Mouse (Mus musculus) myocyte (in vitro differentiated cells): Measurements from ENCODE around the gene Sp2. TPM values are rescaled to one million over a fixed set of nuclear protein-coding genes. Genes with fewer than 3 reads are reported as not detected.

Source experiments
- H3K27me3 ChIP-seq: one replicate; pipeline ENCODE4 v1.6.1; 2011; ENCODE audit not compliant: control insufficient read depth, insufficient read depth, insufficient read length
- H3K36me3 ChIP-seq: one replicate; pipeline ENCODE4 v1.6.1; 2011; ENCODE audit not compliant: control insufficient read depth, insufficient read depth
- H3K4me2 ChIP-seq: one replicate; pipeline ENCODE4 v1.6.1; 2011; ENCODE audit warnings: low read depth, control low read depth
- H3K4me3 ChIP-seq: one replicate; pipeline ENCODE4 v1.5.1; 2011; ENCODE audit warnings: mild to moderate bottlenecking, control low read depth, moderate library complexity
- H3K79me2 ChIP-seq: one replicate; pipeline ENCODE4 v1.6.1; 2011; ENCODE audit not compliant: control insufficient read depth, insufficient read depth
- H3ac ChIP-seq: one replicate; pipeline ENCODE4 v1.6.1; 2011; ENCODE audit not compliant: control insufficient read depth, insufficient read length
- CEBPB ChIP-seq: IDR thresholded peaks from 2 replicates; pipeline ENCODE4 v1.6.1; 2011; ENCODE audit warnings: mild to moderate bottlenecking, moderate library complexity; ENCODE audit not compliant: poor library complexity, insufficient read depth, severe bottlenecking
- E2F4 ChIP-seq: IDR thresholded peaks from one replicate; pipeline ENCODE4 v1.6.1; 2011; ENCODE audit warnings: mild to moderate bottlenecking, control low read depth, moderate library complexity; ENCODE audit not compliant: insufficient read depth
- MAX ChIP-seq: IDR thresholded peaks from one replicate; pipeline ENCODE4 v1.6.1; 2011; ENCODE audit warnings: low read depth, mild to moderate bottlenecking, control low read depth
- MYOD1 ChIP-seq, 3 experiments: IDR thresholded peaks; one replicate each; pipeline ENCODE4 v1.6.1; 2011; ENCODE audit warnings: control low read depth in 2 of 3, low read depth in 2 of 3, mild to moderate bottlenecking in 2 of 3, moderate library complexity in 1 of 3; ENCODE audit not compliant: insufficient read length in 2 of 3, control insufficient read depth in 1 of 3
- MYOG ChIP-seq, 3 experiments: IDR thresholded peaks; one replicate each; pipeline ENCODE4 v1.6.1; 2011; ENCODE audit warnings: control low read depth in 2 of 3, low read depth in 2 of 3, mild to moderate bottlenecking in 2 of 3; ENCODE audit not compliant: insufficient read length in 2 of 3, control insufficient read depth in 1 of 3, insufficient read depth in 1 of 3
- POLR2A ChIP-seq: IDR thresholded peaks from one replicate; pipeline ENCODE4 v1.6.1; 2011; ENCODE audit warnings: low read depth, mild to moderate bottlenecking, control low read depth, moderate library complexity; ENCODE audit not compliant: insufficient read length
- POLR2AphosphoS2 ChIP-seq: IDR thresholded peaks from one replicate; pipeline ENCODE4 v1.6.1; 2011; ENCODE audit warnings: low read depth, control low read depth; ENCODE audit not compliant: insufficient read length
- REST ChIP-seq: IDR thresholded peaks from one replicate; pipeline ENCODE4 v1.6.1; 2011; ENCODE audit warnings: mild to moderate bottlenecking, control low read depth, moderate library complexity; ENCODE audit not compliant: insufficient read depth, insufficient read length
- SRF ChIP-seq: IDR thresholded peaks from one replicate; pipeline ENCODE4 v1.6.1; 2011; ENCODE audit warnings: low read depth; ENCODE audit not compliant: control insufficient read depth, insufficient read length
- TCF12 ChIP-seq: IDR thresholded peaks from one replicate; pipeline ENCODE4 v1.6.1; 2011; ENCODE audit warnings: mild to moderate bottlenecking, control low read depth; ENCODE audit not compliant: poor library complexity, insufficient read depth, severe bottlenecking
- TCF3 ChIP-seq: IDR thresholded peaks from one replicate; pipeline ENCODE4 v1.6.1; 2011; ENCODE audit warnings: low read depth, control low read depth; ENCODE audit not compliant: insufficient read length
- USF1 ChIP-seq: IDR thresholded peaks from one replicate; pipeline ENCODE4 v1.6.1; 2011; ENCODE audit warnings: low read depth, mild to moderate bottlenecking, control low read depth, moderate library complexity
- polyA plus RNA-seq: library from polyadenylated mRNA; unstranded; fragments of >200 nt; fragmentation: generic; extraction: Trizol; gene quantifications from one replicate; pipeline ENCODE4 v1.2.1, GENCODE M21; 2012; ENCODE audit warnings: missing spikeins

Sp2 gene
- polyA plus RNA-seq, 1 experiment, result 11.5 TPM

DNA sequence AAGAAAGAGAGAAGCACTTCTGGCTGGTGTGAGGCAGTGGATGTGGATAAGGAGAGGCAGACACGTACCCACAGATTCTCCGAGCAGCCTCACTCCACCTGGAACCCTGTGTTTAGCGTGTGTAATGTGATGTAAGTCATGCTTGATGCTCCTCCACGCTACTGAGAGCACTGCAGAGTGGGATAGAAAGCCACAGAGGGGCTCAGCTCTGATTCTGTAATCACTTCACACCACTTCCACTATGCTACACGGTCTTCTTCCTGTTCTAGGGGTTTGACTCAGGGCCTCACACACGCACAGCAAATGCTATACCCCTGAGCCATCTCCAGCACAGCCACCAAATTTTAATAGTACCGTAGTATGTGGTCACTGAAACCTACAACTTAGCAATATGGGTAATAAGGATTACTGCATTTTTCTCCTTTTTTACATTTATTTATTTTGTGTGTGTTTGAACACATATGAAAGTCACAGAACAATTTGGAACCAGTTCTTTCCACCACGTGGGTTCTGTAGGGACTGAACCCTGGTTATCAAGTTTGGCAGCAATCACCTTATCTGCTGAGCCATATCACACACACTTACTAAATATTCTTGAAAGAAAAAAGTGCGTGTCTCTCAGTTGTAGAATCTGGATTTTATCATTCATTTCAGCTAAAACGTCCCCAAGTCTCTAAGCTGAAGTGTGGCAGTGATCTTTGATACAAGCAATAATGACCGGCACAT, 15.1 kb downstream of the Sp2 start:
- H3K79me2 ChIP-seq, result peaks cover 44% of the 10 kb centered on the region
- H3K27me3 ChIP-seq, result no peaks in the 10 kb centered on the region
- no peak overlapping the region for H3K4me3 ChIP-seq
- H3K4me2 ChIP-seq, result peak overlapping the region; percentile 63
- TF ChIP-seq SRF (no peak), MYOG (IDR thresholded peaks at IDR 0.05; ENCODE audit: control insufficient read depth in 1 of 3, insufficient read depth in 1 of 3, insufficient read length in 2 of 3, low read depth in 2 of 3) (no peak), USF1 (no peak), REST (no peak), POLR2AphosphoS2 (no peak)
- H3K36me3 ChIP-seq, result no peaks in the 10 kb centered on the region
- H3ac ChIP-seq, result no peak overlapping the region

DNA sequence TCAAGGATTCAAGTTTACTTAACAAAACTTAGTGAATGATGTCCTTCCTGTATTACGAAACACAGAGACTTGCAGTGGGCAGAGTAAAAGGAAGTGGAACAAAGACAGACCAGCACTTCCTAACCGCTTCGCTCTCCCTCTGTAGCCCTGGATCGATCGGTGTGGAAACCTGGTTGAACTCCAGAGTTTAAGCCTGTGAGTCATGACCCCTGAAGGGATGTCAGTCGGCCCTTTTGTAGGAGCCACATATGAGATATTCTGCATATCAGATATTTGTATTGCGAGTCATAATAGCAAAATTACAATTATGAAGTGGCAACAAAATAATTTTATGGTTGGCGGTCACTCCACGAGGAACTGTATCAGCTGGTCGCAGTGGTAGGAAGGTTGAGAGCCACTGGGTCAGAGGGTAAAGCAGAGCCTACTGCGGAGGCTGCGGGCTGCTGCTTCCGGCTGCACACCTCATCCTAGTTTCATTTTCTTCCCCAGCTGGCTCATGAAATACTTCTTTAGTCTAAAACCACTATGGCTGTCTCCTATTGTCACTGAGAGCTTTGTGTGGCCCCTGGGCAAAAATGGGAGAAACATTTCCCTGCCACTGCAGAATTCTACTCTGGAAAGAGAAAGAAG, 15.7 kb downstream of the Sp2 start:
- Histone ChIP-seq H3K4me2 (peak overlapping the region; percentile 63), H3K36me3 (no peaks in the 10 kb centered on the region), H3K79me2 (peaks cover 39% of the 10 kb centered on the region)

DNA sequence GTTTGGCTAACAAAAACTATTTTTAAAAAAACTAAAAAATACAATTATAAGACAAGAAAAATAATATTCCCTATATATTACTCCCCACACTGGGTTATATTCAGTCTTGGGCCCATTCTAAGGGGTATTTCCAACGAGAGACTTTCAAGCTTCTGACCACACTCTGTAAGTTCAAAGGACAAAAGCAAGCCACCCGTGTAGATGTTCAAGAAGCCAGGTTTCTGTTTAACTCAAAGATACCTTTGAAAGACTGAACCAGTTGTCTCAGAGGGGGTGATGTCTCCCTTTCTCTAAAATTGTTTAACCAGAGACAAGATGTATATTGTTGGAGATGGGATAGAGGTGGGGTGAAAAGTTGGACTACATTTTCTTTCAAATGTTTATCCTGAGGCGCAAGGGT, 16.6 kb downstream of the Sp2 start:
- TF ChIP-seq USF1, result no peak
- no peak for TF ChIP-seq MYOG (IDR thresholded peaks at IDR 0.05; ENCODE audit: control insufficient read depth in 1 of 3, insufficient read depth in 1 of 3, insufficient read length in 2 of 3, low read depth in 2 of 3)
- no peak for TF ChIP-seq MYOD1 (IDR thresholded peaks at IDR 0.05; ENCODE audit: control insufficient read depth in 1 of 3, insufficient read length in 2 of 3, low read depth in 2 of 3)
- no peak for TF ChIP-seq POLR2AphosphoS2
- TF ChIP-seq TCF12, result no peak
- no peak for TF ChIP-seq E2F4
- no peak for TF ChIP-seq CEBPB
- Histone ChIP-seq H3K27me3 (no peaks in the 10 kb centered on the region), H3ac (no peak overlapping the region), H3K36me3 (peaks cover 3% of the 10 kb centered on the region), H3K4me2 (no peak overlapping the region), H3K79me2 (peaks cover 30% of the 10 kb centered on the region), H3K4me3 (no peak overlapping the region)

More for the DNA sequence above, 15.7 kb downstream of the Sp2 start:
- H3K4me3 ChIP-seq, result no peak overlapping the region
- H3ac ChIP-seq, result no peak overlapping the region
- H3K27me3 ChIP-seq, result no peaks in the 10 kb centered on the region
- TF ChIP-seq TCF3, result no peak
- peak; percentile 65; the same call in 1 of the 2 replicates for TF ChIP-seq CEBPB

DNA sequence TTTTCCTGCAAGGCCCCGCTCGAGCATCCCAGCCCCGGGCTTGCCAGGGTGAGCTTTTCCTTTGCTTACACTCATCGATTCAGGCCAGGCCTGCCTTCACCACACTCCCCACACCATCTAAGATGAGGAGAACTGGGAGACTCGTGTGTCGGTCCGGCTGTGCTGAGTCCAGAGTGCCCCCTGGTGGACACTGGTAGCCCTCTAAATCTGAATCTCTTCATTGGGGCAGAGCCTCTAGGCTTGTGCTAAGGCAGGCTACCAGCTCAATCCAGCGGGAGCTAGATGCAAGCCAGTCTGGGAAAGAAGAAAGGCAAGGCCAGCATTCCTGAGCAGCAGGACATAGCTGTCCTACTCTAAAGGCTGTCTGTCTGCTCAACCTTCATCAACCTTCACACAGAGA, 19.2 kb downstream of the Sp2 start:
- no peak for TF ChIP-seq POLR2AphosphoS2
- no peak for TF ChIP-seq E2F4
- no peak for TF ChIP-seq TCF3
- TF ChIP-seq USF1, result no peak
- TF ChIP-seq CEBPB, result no peak
- TF ChIP-seq SRF, result no peak
- no peak for TF ChIP-seq MYOG (IDR thresholded peaks at IDR 0.05; ENCODE audit: control insufficient read depth in 1 of 3, insufficient read depth in 1 of 3, insufficient read length in 2 of 3, low read depth in 2 of 3)
- no peak for TF ChIP-seq MAX
- no peak for TF ChIP-seq POLR2A
- no peak for TF ChIP-seq MYOD1 (IDR thresholded peaks at IDR 0.05; ENCODE audit: control insufficient read depth in 1 of 3, insufficient read length in 2 of 3, low read depth in 2 of 3)
- no peak for TF ChIP-seq TCF12
- TF ChIP-seq REST, result no peak
- no peak overlapping the region for H3K4me2 ChIP-seq
- no peak overlapping the region for H3ac ChIP-seq
- no peak overlapping the region for H3K4me3 ChIP-seq
- no peaks in the 10 kb centered on the region for H3K27me3 ChIP-seq
- peaks cover 9% of the 10 kb centered on the region for H3K36me3 ChIP-seq
- H3K79me2 ChIP-seq, result peaks cover 16% of the 10 kb centered on the region

DNA sequence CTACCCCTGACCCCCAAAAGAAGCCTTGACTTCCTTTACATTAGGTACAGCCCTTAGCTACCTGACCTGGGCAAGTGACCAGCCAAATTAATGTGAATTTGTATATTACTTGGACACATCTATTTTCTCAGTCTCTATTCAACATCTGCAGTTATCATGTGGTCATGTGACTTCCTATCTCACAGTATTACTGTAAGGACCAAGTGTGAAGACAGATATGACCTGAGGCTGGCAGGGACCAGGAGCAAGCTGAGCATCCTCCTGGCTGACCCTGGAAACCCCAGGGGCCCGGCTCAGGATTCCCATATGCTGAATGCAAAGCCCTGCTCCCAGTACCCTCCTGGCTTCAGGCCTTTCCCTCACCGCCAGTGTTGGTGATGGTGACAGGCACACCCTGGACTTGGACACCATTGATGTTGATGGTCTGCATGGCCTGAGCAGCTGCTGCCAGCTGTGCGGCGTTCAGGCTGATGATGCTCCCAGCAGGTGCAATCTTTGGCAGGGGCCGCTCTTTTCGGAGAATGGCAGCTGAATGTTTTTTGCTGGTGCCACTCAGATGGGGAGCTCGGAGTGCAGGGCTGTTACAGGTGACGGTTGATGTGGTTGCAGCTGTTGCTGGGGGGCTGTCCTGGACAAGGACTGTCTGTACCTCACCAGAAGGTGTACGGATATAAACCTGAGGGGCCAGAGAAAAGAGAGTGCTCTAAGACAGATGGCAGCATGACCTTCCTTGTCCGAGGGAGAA, 25.5 kb downstream of the Sp2 start:
- no peak overlapping the region for H3K4me2 ChIP-seq
- H3K4me3 ChIP-seq, result no peak overlapping the region
- H3K36me3 ChIP-seq, result peaks cover 29% of the 10 kb centered on the region

More for the DNA sequence above, 25.5 kb downstream of the Sp2 start:
- Histone ChIP-seq H3K27me3 (no peaks in the 10 kb centered on the region), H3ac (no peak overlapping the region), H3K79me2 (no peaks in the 10 kb centered on the region)
- no peak for TF ChIP-seq CEBPB
- peak in 1 of 3 experiments; percentile 11 for TF ChIP-seq MYOD1 (IDR thresholded peaks at IDR 0.05; ENCODE audit: control insufficient read depth in 1 of 3, insufficient read length in 2 of 3, low read depth in 2 of 3)
